Mouse (Mus musculus) G1E (cell line): Measurements from ENCODE around the gene Amd1. TPM values are rescaled to one million over a fixed set of nuclear protein-coding genes. Genes with fewer than 3 reads are reported as not detected.

ENCODE experiments used
- ATAC-seq: 2 replicates; pipeline ENCODE4 v1.8.0; 2016; ENCODE audit warnings: mild to moderate bottlenecking; ENCODE audit not compliant: insufficient number of reproducible peaks, poor library complexity, low FRiP score, severe bottlenecking; ENCODE audit errors: extremely low read depth
- DNase-seq: peaks from one replicate; pipeline ENCODE4 v3.0.0; 2012; ENCODE audit warnings: low spot score
- H3K27me3 ChIP-seq: 2 replicates; pipeline ENCODE4 v1.6.1; 2012; ENCODE audit warnings: mild to moderate bottlenecking, low read length, inconsistent platforms; ENCODE audit not compliant: insufficient read depth
- H3K36me3 ChIP-seq: replicated peaks from 2 replicates; pipeline ENCODE3; 2012; ENCODE audit warnings: mild to moderate bottlenecking, inconsistent platforms
- H3K4me1 ChIP-seq: 2 replicates; pipeline ENCODE4 v1.6.1; 2012; ENCODE audit warnings: low read depth, low read length, inconsistent platforms, mixed read lengths; ENCODE audit not compliant: insufficient read depth
- H3K4me3 ChIP-seq: 2 replicates; pipeline ENCODE4 v1.5.1; 2012; ENCODE audit warnings: low read depth, mild to moderate bottlenecking, inconsistent platforms, low read length, moderate library complexity, mixed read lengths
- H3K9me3 ChIP-seq: replicated peaks from 2 replicates; pipeline ENCODE4 v1.6.1; 2012; ENCODE audit warnings: inconsistent platforms
- CTCF ChIP-seq: IDR thresholded peaks from 2 replicates; pipeline ENCODE4 v1.5.1; 2012; ENCODE audit warnings: low read depth, low read length, inconsistent platforms, mixed read lengths
- GATA1 ChIP-seq: IDR thresholded peaks from 2 replicates; pipeline ENCODE4 v1.6.1; 2012; ENCODE audit warnings: borderline replicate concordance, low read length, inconsistent platforms, mixed read lengths
- GATA2 ChIP-seq: IDR thresholded peaks from 2 replicates; pipeline ENCODE4 v1.6.1; 2012; ENCODE audit warnings: low read depth, low read length, inconsistent platforms, borderline replicate concordance
- POLR2AphosphoS5 ChIP-seq: IDR thresholded peaks from 2 replicates; pipeline ENCODE4 v1.6.1; 2012; ENCODE audit warnings: low read depth, low read length, inconsistent platforms; ENCODE audit not compliant: insufficient replicate concordance
- TAL1 ChIP-seq: conservative IDR thresholded peaks from 2 replicates; pipeline ENCODE4 v1.6.1; 2012; ENCODE audit warnings: low read depth, low read length, inconsistent platforms, mixed read lengths
- polyA plus RNA-seq: library from polyadenylated mRNA; stranded (reverse); fragments of >175 nt; gene quantifications from 2 replicates; pipeline ENCODE4 v1.2.3, GENCODE M21; 2012
- total RNA-seq, 2 experiments: library from RNA; stranded (forward) in 1 of 2; stranded (reverse) in 1 of 2; fragments of 200-1000 nt in 1 of 2; fragments of >200 nt in 1 of 2; fragmentation: Nextera tagmentation in 1 of 2; gene quantifications; 2 replicates each; pipeline ENCODE4 v1.2.3; 2014 to 2017

Gene Amd1
- total and polyA plus RNA-seq, 3 experiments, result 7.7 to 198 (median 183) TPM

DNA sequence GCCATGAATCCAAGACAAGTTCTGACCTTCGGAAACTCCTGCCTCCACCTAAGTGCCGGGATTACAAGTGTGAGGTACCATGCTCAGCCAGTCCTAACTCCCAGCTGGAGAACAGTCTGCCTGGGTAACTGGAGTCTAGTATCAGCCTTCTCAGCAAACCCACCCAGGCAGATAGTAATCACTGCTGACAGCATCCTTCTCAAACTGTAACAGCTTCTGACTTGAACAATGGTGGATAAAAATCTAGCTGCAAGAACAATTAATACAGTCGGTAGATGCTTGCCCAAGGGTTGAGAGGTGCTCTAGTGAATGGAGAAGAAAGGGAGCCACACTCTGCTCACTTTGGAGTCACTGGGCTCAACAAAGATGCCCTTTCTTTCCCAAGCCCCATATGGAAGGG is 30.8 kb downstream of the Amd1 start:
- no peaks in the 10 kb centered on the region for H3K9me3 ChIP-seq
- no peak overlapping the region for H3K4me3 ChIP-seq
- H3K4me1 ChIP-seq, result peaks cover 49% of the 10 kb centered on the region
- no peak for DNase-seq
- no peaks in the 10 kb centered on the region for H3K36me3 ChIP-seq
- H3K27me3 ChIP-seq, result peaks cover 3% of the 10 kb centered on the region; the same call in 1 of the 2 replicates
- TF ChIP-seq TAL1, result no peak
- no peak for TF ChIP-seq GATA1
- TF ChIP-seq POLR2AphosphoS5, result no peak
- no peak for TF ChIP-seq GATA2
- TF ChIP-seq CTCF, result no peak
- ATAC-seq, result no peak

DNA sequence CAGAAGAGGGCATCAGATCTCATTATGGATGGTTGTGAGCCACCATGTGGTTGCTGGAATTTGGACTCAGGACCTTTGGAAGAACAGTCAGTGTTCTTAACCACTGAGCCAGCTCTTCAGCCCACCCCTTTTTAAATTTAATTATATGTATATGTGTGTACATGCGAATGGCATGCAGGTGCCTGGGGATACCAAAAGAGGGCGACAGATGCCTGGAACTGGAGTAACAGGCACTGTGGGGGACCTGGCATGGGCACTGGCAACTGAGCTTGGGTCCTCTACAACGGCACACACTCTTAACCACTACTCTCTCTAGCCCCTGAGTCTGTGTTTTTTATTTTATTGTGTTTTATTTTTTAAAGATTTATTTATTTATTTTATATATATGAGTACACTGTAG is 37.1 kb downstream of the Amd1 start:
- Histone ChIP-seq H3K27me3 (peaks cover 3% of the 10 kb centered on the region; the same call in 1 of the 2 replicates), H3K4me3 (no peak overlapping the region), H3K9me3 (no peaks in the 10 kb centered on the region; the same call in 1 of the 2 replicates), H3K36me3 (no peaks in the 10 kb centered on the region), H3K4me1 (peaks cover 21% of the 10 kb centered on the region)
- DNase-seq (no peak), ATAC-seq (no peak)
- 0 out of 2 replicates have a peak, but pooled peaks have one; percentile 20 for TF ChIP-seq CTCF
- TF ChIP-seq POLR2AphosphoS5, result no peak

- H3K4me3 ChIP-seq, result no peak overlapping the region
- H3K4me1 ChIP-seq, result peaks cover 26% of the 10 kb centered on the region
- peaks cover 3% of the 10 kb centered on the region; the same call in 1 of the 2 replicates for H3K27me3 ChIP-seq
- no peak for DNase-seq
- TF ChIP-seq GATA2 (no peak), GATA1 (no peak), POLR2AphosphoS5 (no peak), TAL1 (no peak), CTCF (no peak)
- no peaks in the 10 kb centered on the region for H3K36me3 ChIP-seq
- ATAC-seq, result no peak
- H3K9me3 ChIP-seq, result no peaks in the 10 kb centered on the region; the same call in 1 of the 2 replicates
Measured at GRCm38 (mm10) chr10:40263691-40264090, 38.3 kb downstream of the Amd1 start.

DNA sequence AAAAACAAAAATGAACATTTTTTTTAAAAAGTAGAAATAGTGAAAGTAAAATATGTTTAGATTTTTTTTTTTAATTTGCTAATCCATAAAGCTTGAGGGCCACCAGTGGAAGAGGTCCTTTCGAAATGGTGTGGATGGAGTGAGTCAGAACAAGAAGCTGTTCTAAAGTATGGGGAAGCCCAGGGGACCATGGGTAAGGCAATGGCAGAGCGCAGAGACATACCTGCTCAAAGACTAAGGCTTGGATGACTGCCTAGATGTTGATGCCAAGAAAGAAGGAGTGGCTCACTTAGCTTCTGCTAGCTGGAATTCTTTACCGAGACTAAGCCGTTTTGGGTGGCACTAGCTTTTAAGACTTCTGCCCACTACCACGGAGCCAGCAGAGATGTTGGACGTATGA is 39.8 kb downstream of the Amd1 start:
- Histone ChIP-seq H3K36me3 (no peaks in the 10 kb centered on the region), H3K4me1 (peaks cover 21% of the 10 kb centered on the region), H3K4me3 (no peak overlapping the region), H3K9me3 (no peaks in the 10 kb centered on the region; the same call in 1 of the 2 replicates), H3K27me3 (no peaks in the 10 kb centered on the region)
- TF ChIP-seq GATA2 (no peak), TAL1 (no peak), CTCF (no peak), GATA1 (no peak)
- ATAC-seq, result no peak
- no peak for DNase-seq

DNA sequence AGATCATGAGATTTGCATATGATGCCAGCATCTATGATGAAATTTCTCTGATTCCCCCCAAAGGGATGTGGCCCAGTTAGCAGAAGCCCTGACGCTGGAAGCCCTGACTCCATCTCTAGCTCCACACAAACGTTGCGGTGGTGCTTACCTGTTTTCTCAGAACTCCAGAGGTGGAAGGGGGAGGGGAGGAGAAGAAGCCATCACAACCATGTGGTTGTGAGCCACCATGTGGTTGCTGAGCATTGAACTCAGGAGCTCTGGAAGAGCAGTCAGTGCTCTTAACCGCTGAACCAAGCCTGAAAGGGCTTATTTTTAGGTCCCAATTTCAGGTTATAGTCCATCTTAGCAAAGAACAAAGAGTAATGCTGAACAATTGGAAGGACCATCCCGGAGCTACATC is 41.7 kb downstream of the Amd1 start:
- Histone ChIP-seq H3K4me3 (no peak overlapping the region), H3K27me3 (no peaks in the 10 kb centered on the region), H3K4me1 (peaks cover 28% of the 10 kb centered on the region), H3K36me3 (peaks cover 12% of the 10 kb centered on the region), H3K9me3 (no peaks in the 10 kb centered on the region; the same call in 1 of the 2 replicates)
- DNase-seq (no peak), ATAC-seq (no peak)
- TF ChIP-seq GATA1 (no peak), TAL1 (no peak), POLR2AphosphoS5 (no peak), CTCF (no peak), GATA2 (no peak)

DNA sequence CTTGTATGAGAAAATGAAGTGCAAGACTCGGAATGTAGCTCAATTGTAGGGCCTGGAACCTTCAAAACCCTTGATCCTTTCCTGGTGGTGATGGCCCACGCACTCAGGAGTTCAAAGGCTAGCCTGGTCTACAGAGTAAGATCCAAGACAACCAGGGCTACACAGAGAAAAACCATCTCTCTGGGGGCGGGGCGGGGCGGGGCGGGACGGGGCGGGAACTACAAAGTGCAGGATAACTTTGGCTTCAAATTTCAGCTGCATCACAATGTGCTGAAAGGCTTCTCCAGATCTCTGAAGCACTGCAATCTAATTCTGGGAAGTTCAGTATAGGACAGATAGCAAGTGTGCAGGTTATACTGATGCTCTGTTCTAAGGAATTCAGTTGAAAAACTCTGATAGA is 42.4 kb downstream of the Amd1 start:
- no peak for DNase-seq
- H3K4me3 ChIP-seq, result no peak overlapping the region; the same call in 1 of the 2 replicates
- H3K9me3 ChIP-seq, result no peaks in the 10 kb centered on the region
- peaks cover 28% of the 10 kb centered on the region for H3K4me1 ChIP-seq
- H3K36me3 ChIP-seq, result peaks cover 15% of the 10 kb centered on the region
- no peak for ATAC-seq
- H3K27me3 ChIP-seq, result no peaks in the 10 kb centered on the region
- TF ChIP-seq GATA2 (no peak), POLR2AphosphoS5 (no peak), CTCF (no peak), GATA1 (no peak), TAL1 (no peak)

DNA sequence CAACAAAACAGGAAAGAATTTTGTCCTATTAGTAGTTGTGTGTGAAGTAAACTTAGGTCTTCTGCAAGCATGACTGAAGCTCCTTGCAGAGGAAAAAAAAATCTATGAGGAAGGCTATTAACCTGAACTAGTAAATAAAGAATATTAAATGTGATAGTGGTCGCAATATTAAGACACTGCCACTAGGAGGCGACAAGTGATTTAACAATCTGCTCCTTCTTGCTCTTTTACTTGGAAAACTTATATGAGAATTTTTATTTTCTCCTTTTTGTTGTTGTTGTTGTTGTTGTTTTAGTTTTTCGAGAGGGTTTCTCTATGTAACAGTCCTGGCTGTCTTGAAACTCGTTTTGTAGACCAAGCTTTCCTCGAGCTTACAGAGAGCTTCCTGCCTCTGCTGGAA is 43.0 kb downstream of the Amd1 start:
- Histone ChIP-seq H3K27me3 (no peaks in the 10 kb centered on the region), H3K9me3 (no peaks in the 10 kb centered on the region), H3K36me3 (peaks cover 20% of the 10 kb centered on the region), H3K4me3 (no peak overlapping the region; the same call in 1 of the 2 replicates), H3K4me1 (peaks cover 28% of the 10 kb centered on the region)
- ATAC-seq (no peak), DNase-seq (no peak)
- TF ChIP-seq CTCF (peak; percentile 17; the same call in 1 of the 2 replicates), GATA1 (no peak)
